Mouse (Mus musculus) C2C12 (cell line): ENCODE data around the gene Vti1a. TPM values are rescaled to one million over a fixed set of nuclear protein-coding genes. Genes with fewer than 3 reads are reported as not detected.

Experiments used
- H3K27me3 ChIP-seq: one replicate; pipeline ENCODE4 v1.6.1; 2011; ENCODE audit not compliant: control insufficient read depth, insufficient read depth, insufficient read length
- H3K36me3 ChIP-seq: one replicate; pipeline ENCODE4 v1.6.1; 2011; ENCODE audit not compliant: control insufficient read depth, insufficient read depth
- H3K4me3 ChIP-seq: one replicate; pipeline ENCODE4 v1.5.1; 2011; ENCODE audit warnings: mild to moderate bottlenecking, control low read depth; ENCODE audit not compliant: poor library complexity, insufficient read depth, severe bottlenecking
- H3K79me2 ChIP-seq: one replicate; pipeline ENCODE4 v1.6.1; 2011; ENCODE audit not compliant: control insufficient read depth, insufficient read depth
- H3K79me3 ChIP-seq: one replicate; pipeline ENCODE4 v1.6.1; 2011; ENCODE audit warnings: low read depth, control low read depth
- H3ac ChIP-seq: one replicate; pipeline ENCODE3; 2011; ENCODE audit warnings: low read depth; ENCODE audit not compliant: control insufficient read depth, insufficient read length
- CEBPB ChIP-seq: IDR thresholded peaks from one replicate; pipeline ENCODE4 v1.6.1; 2011; ENCODE audit warnings: low read depth, mild to moderate bottlenecking, control low read depth, moderate library complexity
- CTCF ChIP-seq: IDR thresholded peaks from one replicate; pipeline ENCODE4 v1.5.1; 2011; ENCODE audit not compliant: control insufficient read depth, insufficient read depth, insufficient read length
- FOSL1 ChIP-seq: IDR thresholded peaks from one replicate; pipeline ENCODE4 v1.8.0; 2011; ENCODE audit warnings: mild to moderate bottlenecking, low read length; ENCODE audit not compliant: poor library complexity, insufficient read depth, severe bottlenecking
- MAX ChIP-seq: IDR thresholded peaks from one replicate; pipeline ENCODE4 v1.6.1; 2011; ENCODE audit warnings: mild to moderate bottlenecking, control low read depth
- MYOD1 ChIP-seq: IDR thresholded peaks from one replicate; pipeline ENCODE4 v1.6.1; 2011; ENCODE audit warnings: low read depth; ENCODE audit not compliant: control insufficient read depth, insufficient read length
- MYOG ChIP-seq: IDR thresholded peaks from one replicate; pipeline ENCODE4 v1.6.1; 2011; ENCODE audit not compliant: control insufficient read depth, insufficient read length; ENCODE audit errors: extremely low read depth
- USF1 ChIP-seq: IDR thresholded peaks from one replicate; pipeline ENCODE4 v1.6.1; 2011; ENCODE audit warnings: low read depth, mild to moderate bottlenecking, control low read depth, moderate library complexity
- long read RNA-seq, 2 experiments: library from polyadenylated mRNA; unstranded; transcript quantifications; one replicate each; pipeline ENCODE4 v2.0.0; 2019 to 2020
- polyA plus RNA-seq: library from polyadenylated mRNA; unstranded; fragments of >200 nt; fragmentation: generic; extraction: Trizol; gene quantifications from one replicate; pipeline ENCODE4 v1.2.1, GENCODE M21; 2012; ENCODE audit warnings: missing spikeins

Gene Vti1a
- polyA plus RNA-seq: 10.4 TPM
- long read RNA-seq, experiment 1, transcript Vti1a-201 (8 exons, 3,405 nt): major isoform, 5 of 25 reads
- long read RNA-seq, experiment 1, partial matches to known transcripts: 1 of 25 reads
- long read RNA-seq, experiment 1, other reads (novel, unspliced or antisense): 16 of 25 reads
- long read RNA-seq, experiment 2, full-length matches to known transcripts: 63 of 102 reads
- long read RNA-seq, experiment 2, partial matches to known transcripts: 4 of 102 reads
- long read RNA-seq, experiment 2, other reads (novel, unspliced or antisense): 35 of 102 reads

GRCm38 (mm10) chr19:55316109-55316714, at the start of gene Vti1a:
TSS of gene Vti1a (plus strand) at chr19:55316295.
- Histone ChIP-seq H3K79me3 (peaks cover 33% of the 10 kb centered on the region), H3K79me2 (peaks cover 79% of the 10 kb centered on the region), H3K4me3 (peak within 1 kb of the TSS; percentile 98), H3K36me3 (peaks cover 21% of the 10 kb centered on the region), H3K27me3 (no peaks in the 10 kb centered on the region), H3ac (peak within 1 kb of the TSS; percentile 89)
- peak; percentile 62 for TF ChIP-seq CTCF
- no peak for TF ChIP-seq MYOD1

- Histone ChIP-seq H3K36me3 (peaks cover 29% of the 10 kb centered on the region), H3K79me3 (peaks cover 10% of the 10 kb centered on the region), H3K4me3 (no peak overlapping the region), H3K27me3 (no peaks in the 10 kb centered on the region), H3K79me2 (peaks cover 60% of the 10 kb centered on the region), H3ac (no peak overlapping the region)
- TF ChIP-seq FOSL1: no peak
- TF ChIP-seq MYOD1: no peak
- TF ChIP-seq CTCF: no peak
- TF ChIP-seq USF1: no peak
- TF ChIP-seq MYOG: no peak
- TF ChIP-seq CEBPB: no peak
- TF ChIP-seq MAX: no peak
Measured at GRCm38 (mm10) chr19:55266786-55267185, 49.3 kb upstream of the Vti1a start.

- peaks cover 47% of the 10 kb centered on the region for H3K79me2 ChIP-seq
- TF ChIP-seq FOSL1 (no peak), MAX (no peak), MYOG (no peak), CEBPB (no peak), USF1 (no peak), MYOD1 (no peak), CTCF (no peak)
- H3K4me3 ChIP-seq: no peak overlapping the region
- H3ac ChIP-seq: no peak overlapping the region
- peaks cover 10% of the 10 kb centered on the region for H3K79me3 ChIP-seq
- no peaks in the 10 kb centered on the region for H3K27me3 ChIP-seq
- peaks cover 40% of the 10 kb centered on the region for H3K36me3 ChIP-seq
Measured at GRCm38 (mm10) chr19:55268150-55268549, 47.9 kb upstream of the Vti1a start.

- H3K79me2 ChIP-seq: peaks cover 38% of the 10 kb centered on the region
Measured at GRCm38 (mm10) chr19:55269051-55269450, 47.0 kb upstream of the Vti1a start.

GRCm38 (mm10) chr19:55271448-55271847, 44.6 kb upstream of the Vti1a start:
- Histone ChIP-seq H3ac (no peak overlapping the region), H3K4me3 (no peak overlapping the region), H3K79me3 (no peaks in the 10 kb centered on the region), H3K36me3 (peaks cover 55% of the 10 kb centered on the region), H3K79me2 (peaks cover 14% of the 10 kb centered on the region), H3K27me3 (no peaks in the 10 kb centered on the region)
- TF ChIP-seq USF1: no peak
- TF ChIP-seq MYOG: no peak
- no peak for TF ChIP-seq MYOD1
- TF ChIP-seq MAX: no peak
- TF ChIP-seq FOSL1: no peak
- TF ChIP-seq CTCF: no peak

More at GRCm38 (mm10) chr19:55269051-55269450, 47.0 kb upstream of the Vti1a start:
- Histone ChIP-seq H3ac (no peak overlapping the region), H3K36me3 (peaks cover 45% of the 10 kb centered on the region), H3K27me3 (no peaks in the 10 kb centered on the region), H3K4me3 (no peak overlapping the region), H3K79me3 (peaks cover 6% of the 10 kb centered on the region)
- TF ChIP-seq MAX: no peak
- TF ChIP-seq FOSL1: no peak

GRCm38 (mm10) chr19:55273340-55273739, 42.8 kb upstream of the Vti1a start:
- TF ChIP-seq CTCF: no peak
- H3K36me3 ChIP-seq: peaks cover 54% of the 10 kb centered on the region
- H3K79me2 ChIP-seq: no peaks in the 10 kb centered on the region
- no peak overlapping the region for H3K4me3 ChIP-seq
- H3K79me3 ChIP-seq: no peaks in the 10 kb centered on the region
- H3K27me3 ChIP-seq: no peaks in the 10 kb centered on the region
- H3ac ChIP-seq: no peak overlapping the region
